Mouse (Mus musculus) bone marrow macrophage, adult 2 months (primary cell): ENCODE results near the gene Slc39a1. TPM values are rescaled to one million over a fixed set of nuclear protein-coding genes. Genes with fewer than 3 reads are reported as not detected.
A peak's percentile ranks its signal among the peaks of the same experiment; 100 is the strongest.
"Not testable (repeated sequence)": the region's sequence is repeated elsewhere in the genome, so short reads cannot be mapped to it uniquely, and the experiment has no call there.

Source experiments
- H3K27ac ChIP-seq: 2 replicates; pipeline ENCODE4 v1.5.1; 2012; ENCODE audit warnings: low read depth, low read length; ENCODE audit not compliant: insufficient read depth
- H3K4me1 ChIP-seq: 2 replicates; pipeline ENCODE4 v1.6.1; 2012; ENCODE audit warnings: low read length; ENCODE audit not compliant: control insufficient read depth, insufficient read depth
- H3K4me3 ChIP-seq: 2 replicates; pipeline ENCODE4 v1.5.1; 2012; ENCODE audit warnings: mild to moderate bottlenecking, low read length, moderate library complexity; ENCODE audit not compliant: insufficient read depth
- CTCF ChIP-seq: IDR thresholded peaks from 2 replicates; pipeline ENCODE4 v1.5.1; 2012; ENCODE audit warnings: low read depth, mild to moderate bottlenecking, low read length, moderate library complexity
- POLR2A ChIP-seq: IDR thresholded peaks from 2 replicates; pipeline ENCODE4 v1.6.1; 2012; ENCODE audit warnings: mild to moderate bottlenecking, low read depth, low read length, borderline replicate concordance
- polyA plus RNA-seq: library from polyadenylated mRNA; stranded (reverse); fragments of >200 nt; gene quantifications from 2 replicates; pipeline ENCODE4 v1.2.4, GENCODE M21; 2012; ENCODE audit not compliant: missing spikeins, insufficient read depth, insufficient read length

Gene Slc39a1
- polyA plus RNA-seq, 1 experiment, result 155 TPM

- Histone ChIP-seq H3K4me1 (no peaks in the 10 kb centered on the region), H3K4me3 (no peak overlapping the region), H3K27ac (no peak overlapping the region)
- TF ChIP-seq CTCF (no peak), POLR2A (no peak)
Measured at GRCm38 (mm10) chr3:90277793-90278192, 29.8 kb downstream of the Slc39a1 start.

GRCm38 (mm10) chr3:90278211-90278610 is 30.2 kb downstream of the Slc39a1 start:
- Histone ChIP-seq H3K4me3 (no peak overlapping the region), H3K4me1 (no peaks in the 10 kb centered on the region), H3K27ac (no peak overlapping the region)
- TF ChIP-seq POLR2A, result no peak
- no peak for TF ChIP-seq CTCF

- H3K4me3 ChIP-seq, result no peak overlapping the region
- no peaks in the 10 kb centered on the region for H3K4me1 ChIP-seq
Measured at GRCm38 (mm10) chr3:90279216-90279615, 31.2 kb downstream of the Slc39a1 start.

GRCm38 (mm10) chr3:90279743-90280142 is 31.8 kb downstream of the Slc39a1 start:
- no peak overlapping the region for H3K4me3 ChIP-seq
- no peaks in the 10 kb centered on the region for H3K4me1 ChIP-seq
- no peak overlapping the region for H3K27ac ChIP-seq
- TF ChIP-seq CTCF, result no peak
- no peak for TF ChIP-seq POLR2A

More at GRCm38 (mm10) chr3:90279216-90279615, 31.2 kb downstream of the Slc39a1 start:
- TF ChIP-seq POLR2A (no peak), CTCF (no peak)
- no peak overlapping the region for H3K27ac ChIP-seq

- Histone ChIP-seq H3K4me1 (no peaks in the 10 kb centered on the region), H3K27ac (no peak overlapping the region), H3K4me3 (no peak overlapping the region)
- TF ChIP-seq POLR2A (no peak), CTCF (no peak)
Measured at GRCm38 (mm10) chr3:90280708-90281107, 32.7 kb downstream of the Slc39a1 start.

- Histone ChIP-seq H3K27ac (no peak overlapping the region), H3K4me3 (no peak overlapping the region), H3K4me1 (no peaks in the 10 kb centered on the region)
- TF ChIP-seq CTCF (peak; percentile 13; the same call in 1 of the 2 replicates), POLR2A (no peak)
Measured at GRCm38 (mm10) chr3:90284150-90284549, 36.2 kb downstream of the Slc39a1 start.

GRCm38 (mm10) chr3:90289403-90289802 is 41.4 kb downstream of the Slc39a1 start:
- not testable (repeated sequence) for H3K4me1 ChIP-seq, H3K4me3 ChIP-seq, H3K27ac ChIP-seq

- no peak overlapping the region for H3K27ac ChIP-seq
- TF ChIP-seq POLR2A (no peak), CTCF (no peak)
- no peak overlapping the region for H3K4me3 ChIP-seq
- H3K4me1 ChIP-seq, result peaks cover 10% of the 10 kb centered on the region
Measured at GRCm38 (mm10) chr3:90290602-90291001, 42.6 kb downstream of the Slc39a1 start.

GRCm38 (mm10) chr3:90291982-90292344 is 44.0 kb downstream of the Slc39a1 start:
- no peak for TF ChIP-seq POLR2A
- TF ChIP-seq CTCF, result no peak
- Histone ChIP-seq H3K27ac (peak overlapping the region; percentile 21; the same call in 1 of the 2 replicates), H3K4me1 (peaks cover 16% of the 10 kb centered on the region), H3K4me3 (peak overlapping the region; percentile 71; the same call in 1 of the 2 replicates)

- TF ChIP-seq POLR2A, result no peak; the same call in 1 of the 2 replicates
- TF ChIP-seq CTCF, result no peak
- Histone ChIP-seq H3K4me1 (peaks cover 22% of the 10 kb centered on the region), H3K27ac (peak within 1 kb of the TSS; percentile 91), H3K4me3 (peak within 1 kb of the TSS; percentile 80)
Measured at GRCm38 (mm10) chr3:90292345-90293275, 44.6 kb downstream of the Slc39a1 start, which contains the start of gene Gatad2b. TSS of gene Gatad2b (plus strand) at chr3:90293178.
